Mouse (Mus musculus): ENCODE measurements around the gene Ppfia2.

DNA sequence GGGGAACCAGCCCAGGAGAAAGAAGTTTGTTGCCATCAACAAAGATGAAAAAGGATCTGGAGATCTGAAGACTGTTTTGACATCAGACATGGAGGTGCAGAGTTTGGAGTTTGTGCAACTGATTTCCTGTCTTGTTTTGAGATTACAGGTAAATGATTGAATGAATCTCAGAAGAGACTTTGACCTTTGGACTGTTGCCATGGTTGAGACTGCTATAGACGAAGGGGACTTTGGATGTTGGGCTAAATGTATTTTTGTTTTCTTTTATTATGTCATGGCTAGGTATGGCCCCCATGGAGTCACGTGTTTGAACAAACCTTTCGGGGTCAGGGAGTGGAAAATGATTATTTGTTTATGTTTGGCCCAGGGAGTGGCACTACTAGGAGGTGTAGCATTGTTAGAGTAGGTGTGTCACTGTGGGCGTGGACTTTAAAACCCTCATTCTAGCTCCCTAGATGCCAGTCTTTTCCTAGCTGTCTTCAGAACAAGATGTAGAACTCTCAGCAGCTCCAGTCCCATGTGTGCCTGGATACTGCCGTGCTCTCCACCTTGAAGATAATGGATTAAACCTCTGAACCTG lies 133.3 kb downstream of the Ppfia2 start:
- no peak for TF ChIP-seq CTCF (IDR thresholded peaks at IDR 0.05; ENCODE audit: control insufficient read depth, insufficient read depth, insufficient replicate concordance, low read depth, low read length)
- no peak for TF ChIP-seq POLR2A (IDR thresholded peaks at IDR 0.05; ENCODE audit: control insufficient read depth, low read depth, low read length)

Measured in testis, adult 2 months (tissue).